Mouse (Mus musculus) G1E (cell line): ENCODE results near the gene Skap2. TPM values are rescaled to one million over a fixed set of nuclear protein-coding genes. Genes with fewer than 3 reads are reported as not detected.
A peak's percentile ranks its signal among the peaks of the same experiment; 100 is the strongest.

Source experiments
- ATAC-seq: 2 replicates; pipeline ENCODE4 v1.8.0; 2016; ENCODE audit warnings: mild to moderate bottlenecking; ENCODE audit not compliant: insufficient number of reproducible peaks, poor library complexity, low FRiP score, severe bottlenecking; ENCODE audit errors: extremely low read depth
- DNase-seq: peaks from one replicate; pipeline ENCODE4 v3.0.0; 2012; ENCODE audit warnings: low spot score
- H3K27me3 ChIP-seq: 2 replicates; pipeline ENCODE4 v1.6.1; 2012; ENCODE audit warnings: mild to moderate bottlenecking, low read length, inconsistent platforms; ENCODE audit not compliant: insufficient read depth
- H3K36me3 ChIP-seq: replicated peaks from 2 replicates; pipeline ENCODE3; 2012; ENCODE audit warnings: mild to moderate bottlenecking, inconsistent platforms
- H3K4me1 ChIP-seq: 2 replicates; pipeline ENCODE4 v1.6.1; 2012; ENCODE audit warnings: low read depth, low read length, inconsistent platforms, mixed read lengths; ENCODE audit not compliant: insufficient read depth
- H3K4me3 ChIP-seq: 2 replicates; pipeline ENCODE4 v1.5.1; 2012; ENCODE audit warnings: low read depth, mild to moderate bottlenecking, inconsistent platforms, low read length, moderate library complexity, mixed read lengths
- H3K9me3 ChIP-seq: replicated peaks from 2 replicates; pipeline ENCODE4 v1.6.1; 2012; ENCODE audit warnings: inconsistent platforms
- CTCF ChIP-seq: IDR thresholded peaks from 2 replicates; pipeline ENCODE4 v1.5.1; 2012; ENCODE audit warnings: low read depth, low read length, inconsistent platforms, mixed read lengths
- GATA1 ChIP-seq: IDR thresholded peaks from 2 replicates; pipeline ENCODE4 v1.6.1; 2012; ENCODE audit warnings: borderline replicate concordance, low read length, inconsistent platforms, mixed read lengths
- GATA2 ChIP-seq: IDR thresholded peaks from 2 replicates; pipeline ENCODE4 v1.6.1; 2012; ENCODE audit warnings: low read depth, low read length, inconsistent platforms, borderline replicate concordance
- POLR2AphosphoS5 ChIP-seq: IDR thresholded peaks from 2 replicates; pipeline ENCODE4 v1.6.1; 2012; ENCODE audit warnings: low read depth, low read length, inconsistent platforms; ENCODE audit not compliant: insufficient replicate concordance
- TAL1 ChIP-seq: conservative IDR thresholded peaks from 2 replicates; pipeline ENCODE4 v1.6.1; 2012; ENCODE audit warnings: low read depth, low read length, inconsistent platforms, mixed read lengths
- polyA plus RNA-seq: library from polyadenylated mRNA; stranded (reverse); fragments of >175 nt; gene quantifications from 2 replicates; pipeline ENCODE4 v1.2.3, GENCODE M21; 2012
- total RNA-seq, 2 experiments: library from RNA; stranded (forward) in 1 of 2; stranded (reverse) in 1 of 2; fragments of 200-1000 nt in 1 of 2; fragments of >200 nt in 1 of 2; fragmentation: Nextera tagmentation in 1 of 2; gene quantifications; 2 replicates each; pipeline ENCODE4 v1.2.3; 2014 to 2017

The Skap2 gene
- total and polyA plus RNA-seq, 3 experiments, result 5.2 to 163 (median 26.6) TPM

DNA sequence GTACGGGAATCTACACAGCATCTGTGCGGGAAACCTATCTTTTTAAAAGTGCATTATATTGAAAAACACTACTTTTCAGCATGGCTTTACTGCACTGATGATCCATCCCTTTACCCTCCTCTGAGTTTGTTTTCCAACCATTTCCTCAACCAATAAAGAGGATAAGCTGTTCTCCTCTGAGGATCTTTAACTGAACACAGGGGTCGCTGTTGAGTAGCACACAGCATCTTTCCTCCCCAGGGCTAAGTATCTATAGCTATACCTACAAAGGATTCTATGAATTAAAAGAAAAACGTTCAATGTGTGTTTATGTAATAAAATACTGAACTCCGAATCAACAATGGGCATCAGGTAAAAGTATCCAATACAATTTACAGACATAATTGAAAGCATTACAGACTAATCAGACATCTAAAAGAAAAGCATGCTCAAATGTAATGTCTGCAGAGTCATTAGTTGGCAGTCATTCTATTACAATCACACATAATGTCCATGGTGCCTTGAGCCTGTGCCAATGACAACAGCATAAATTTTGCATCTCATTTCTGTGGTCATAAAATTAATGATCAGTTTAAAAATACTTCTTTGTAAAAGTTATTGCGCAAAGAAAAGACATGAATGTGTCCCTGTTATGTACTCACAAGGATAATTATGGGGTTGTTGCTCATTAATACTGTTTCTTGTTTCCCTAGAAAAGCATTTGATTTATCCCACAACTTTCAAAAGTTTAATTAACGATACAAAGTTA, 13.8 kb downstream of the Skap2 start:
- Histone ChIP-seq H3K4me3 (no peak overlapping the region), H3K27me3 (no peaks in the 10 kb centered on the region), H3K36me3 (peaks cover 12% of the 10 kb centered on the region), H3K9me3 (no peaks in the 10 kb centered on the region), H3K4me1 (no peaks in the 10 kb centered on the region)
- no peak for TF ChIP-seq GATA1
- TF ChIP-seq CTCF, result peak; percentile 11; the same call in 1 of the 2 replicates
- no peak for ATAC-seq
- DNase-seq, result no peak

DNA sequence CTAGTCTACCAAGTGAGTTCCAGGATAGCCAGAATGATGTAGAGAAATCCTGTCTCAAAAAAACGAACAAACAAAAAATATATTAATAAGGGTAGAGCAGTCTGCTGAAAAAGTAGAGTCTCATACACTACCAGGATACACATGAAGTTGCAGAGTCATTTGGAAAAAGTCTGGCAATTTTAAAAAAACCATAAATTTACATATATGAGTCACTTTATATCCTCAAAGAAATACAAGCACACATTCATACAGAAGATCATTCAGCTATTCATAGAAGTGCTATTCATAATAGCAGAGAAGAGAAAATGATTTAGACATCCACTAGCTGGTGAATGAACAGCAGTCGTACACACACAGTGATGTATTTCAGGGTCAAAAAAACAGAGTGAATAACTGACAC, 24.4 kb downstream of the Skap2 start:
- TF ChIP-seq TAL1 (no peak), CTCF (no peak), GATA2 (no peak), POLR2AphosphoS5 (no peak), GATA1 (no peak)
- H3K4me3 ChIP-seq, result no peak overlapping the region
- peaks cover 19% of the 10 kb centered on the region for H3K36me3 ChIP-seq
- ATAC-seq (no peak), DNase-seq (no peak)
- H3K4me1 ChIP-seq, result no peaks in the 10 kb centered on the region
- no peaks in the 10 kb centered on the region for H3K27me3 ChIP-seq
- no peaks in the 10 kb centered on the region for H3K9me3 ChIP-seq

DNA sequence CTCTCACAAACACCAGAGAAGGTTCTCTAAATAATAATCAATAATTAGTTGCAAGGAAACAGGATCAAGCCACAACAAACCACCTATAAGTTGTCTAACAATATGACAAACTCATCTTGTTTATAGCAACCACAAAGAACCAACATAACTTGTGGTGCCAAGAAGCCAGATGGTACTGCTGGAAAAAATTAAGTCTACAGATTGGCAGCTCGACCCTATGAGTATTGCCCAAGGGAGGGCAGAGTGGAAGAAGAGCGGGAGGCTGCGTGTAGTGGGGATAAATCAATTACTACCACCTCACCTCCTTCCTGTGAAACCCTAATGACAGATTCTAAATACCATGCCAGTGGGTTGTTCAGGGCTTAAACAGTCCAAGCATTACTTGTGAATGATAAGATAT, 34.7 kb downstream of the Skap2 start:
- Histone ChIP-seq H3K4me1 (no peaks in the 10 kb centered on the region), H3K4me3 (no peak overlapping the region), H3K36me3 (peaks cover 5% of the 10 kb centered on the region), H3K9me3 (no peaks in the 10 kb centered on the region), H3K27me3 (no peaks in the 10 kb centered on the region)
- TF ChIP-seq TAL1 (no peak), CTCF (no peak), GATA1 (no peak), GATA2 (no peak), POLR2AphosphoS5 (no peak)
- ATAC-seq, result no peak
- DNase-seq, result no peak

- Histone ChIP-seq H3K9me3 (no peaks in the 10 kb centered on the region), H3K4me3 (no peak overlapping the region), H3K36me3 (peaks cover 2% of the 10 kb centered on the region), H3K27me3 (no peaks in the 10 kb centered on the region), H3K4me1 (no peaks in the 10 kb centered on the region)
- no peak for ATAC-seq
- no peak for DNase-seq
- no peak for TF ChIP-seq POLR2AphosphoS5
- no peak for TF ChIP-seq GATA1
- no peak for TF ChIP-seq CTCF
- TF ChIP-seq TAL1, result no peak
- no peak for TF ChIP-seq GATA2
These were observed 36.6 kb downstream of the Skap2 start for GRCm38 (mm10) chr6:51975751-51976150.

DNA sequence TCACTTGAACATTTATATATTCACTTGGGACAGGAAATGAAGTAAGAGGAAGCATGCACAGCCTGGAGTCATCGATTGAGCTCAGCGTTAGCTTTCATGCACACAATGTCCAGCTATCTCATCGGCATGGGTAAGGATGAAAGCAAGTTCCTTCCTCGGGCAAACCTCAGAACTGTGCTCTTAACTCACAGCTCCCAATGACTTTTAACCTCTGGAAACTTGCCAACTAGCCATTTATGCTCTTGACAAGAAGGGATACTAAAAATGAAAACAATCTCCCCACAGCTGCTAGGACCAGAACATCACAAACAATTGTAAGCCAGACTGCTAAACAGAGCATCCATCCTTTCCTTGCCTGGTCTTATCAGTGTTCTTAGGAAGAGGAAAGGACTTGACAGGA, 53.4 kb downstream of the Skap2 start:
- H3K4me3 ChIP-seq, result no peak overlapping the region
- ATAC-seq, result no peak
- H3K27me3 ChIP-seq, result no peaks in the 10 kb centered on the region
- DNase-seq, result no peak
- peaks cover 5% of the 10 kb centered on the region for H3K36me3 ChIP-seq
- no peaks in the 10 kb centered on the region for H3K4me1 ChIP-seq
- TF ChIP-seq GATA2 (no peak), TAL1 (no peak), POLR2AphosphoS5 (no peak), GATA1 (no peak), CTCF (no peak)
- no peaks in the 10 kb centered on the region for H3K9me3 ChIP-seq

DNA sequence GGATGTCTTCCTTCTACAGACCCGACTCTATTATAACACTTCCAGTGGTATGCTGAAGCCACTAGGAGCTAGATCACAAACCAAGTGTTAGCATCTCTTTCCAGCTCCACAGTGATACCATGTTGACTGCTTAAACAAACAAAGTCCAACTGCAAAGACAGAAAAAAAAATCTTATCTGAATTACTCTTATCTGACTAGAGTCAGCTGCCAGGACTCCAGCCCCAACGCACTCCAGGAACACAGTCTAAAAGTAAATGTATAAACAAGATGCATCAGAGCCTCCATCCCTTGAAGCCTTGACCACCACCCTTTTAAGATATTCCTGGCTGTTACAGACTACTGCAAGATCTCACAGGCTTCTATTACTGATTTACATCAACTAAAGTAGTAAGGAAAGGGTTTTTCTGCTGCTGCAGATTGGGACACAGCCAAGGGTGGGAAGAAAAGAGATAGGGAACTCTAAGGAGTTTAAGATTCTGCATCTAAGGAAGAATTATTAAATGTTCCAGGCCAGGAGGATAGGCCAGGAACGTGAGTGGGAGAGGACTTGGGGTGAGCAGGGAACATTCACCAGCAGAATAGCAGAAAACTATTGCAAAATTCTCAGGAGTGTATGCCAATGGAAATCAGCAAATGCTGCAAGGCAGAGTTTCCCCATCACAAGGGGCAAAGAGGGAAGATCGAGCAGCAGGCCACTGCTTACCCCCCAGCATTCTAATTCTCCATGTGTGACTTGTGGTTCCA, 56.1 kb downstream of the Skap2 start:
- no peaks in the 10 kb centered on the region for H3K4me1 ChIP-seq
- 0 out of 2 replicates have a peak, but pooled peaks have one; percentile 15 for ATAC-seq
- peaks cover 5% of the 10 kb centered on the region for H3K36me3 ChIP-seq
- no peaks in the 10 kb centered on the region for H3K27me3 ChIP-seq
- no peaks in the 10 kb centered on the region for H3K9me3 ChIP-seq
- no peak overlapping the region for H3K4me3 ChIP-seq
- DNase-seq, result no peak
- TF ChIP-seq POLR2AphosphoS5 (no peak), GATA1 (no peak), TAL1 (no peak), CTCF (no peak), GATA2 (no peak)
